Mouse (Mus musculus) heart, embryonic 10.5 days (tissue): ENCODE results near the gene Fam222b. TPM values are rescaled to one million over a fixed set of nuclear protein-coding genes. Genes with fewer than 3 reads are reported as not detected.

Source experiments
- DNase-seq: peaks from one replicate; pipeline ENCODE4 v3.0.0-alpha.2; 2017; ENCODE audit warnings: low spot score
- H3K27ac ChIP-seq: fragments of 300-500 bp; sonication (generic); 2 replicates; pipeline ENCODE4 v1.5.1; 2016; ENCODE audit warnings: mild to moderate bottlenecking
- H3K27me3 ChIP-seq: fragments of 300-500 bp; sonication (generic); 2 replicates; pipeline ENCODE4 v1.6.1; 2016; ENCODE audit warnings: mild to moderate bottlenecking; ENCODE audit not compliant: poor library complexity, insufficient read depth, severe bottlenecking
- H3K36me3 ChIP-seq: fragments of 300-500 bp; sonication (generic); 2 replicates; pipeline ENCODE4 v1.6.1; 2016; ENCODE audit warnings: mild to moderate bottlenecking, moderate library complexity
- H3K4me1 ChIP-seq: fragments of 300-500 bp; sonication (generic); 2 replicates; pipeline ENCODE4 v1.6.1; 2016; ENCODE audit warnings: mild to moderate bottlenecking
- H3K4me3 ChIP-seq: fragments of 300-500 bp; sonication (generic); 2 replicates; pipeline ENCODE4 v1.5.1; 2016; ENCODE audit warnings: mild to moderate bottlenecking, moderate library complexity
- H3K9me3 ChIP-seq: fragments of 300-500 bp; sonication (generic); 2 replicates; pipeline ENCODE4 v1.6.1; 2016; ENCODE audit warnings: mild to moderate bottlenecking, moderate library complexity
- WGBS: fragments of 180-500 bp; shearing (Covaris S2); methylation state at CpG from one replicate; pipeline ENCODE4 v1.1.7; 2016; 5-methylcytosine and 5-hydroxymethylcytosine counted together
- microRNA counts: library from miRNA; unstranded; fragments of <30 nt; microRNA quantifications from one replicate; lab custom pipeline; 2017
- microRNA-seq: library from miRNA; unstranded; fragments of <30 nt; microRNA quantifications from one replicate; pipeline ENCODE4, GENCODE M21; 2017
- polyA plus RNA-seq: library from polyadenylated mRNA; unstranded; fragments of >200 nt; fragmentation: Nextera tagmentation; extraction: Ambion mirVana; gene quantifications from 2 replicates; pipeline ENCODE4 v1.2.1, GENCODE M21; 2016

The Fam222b gene
- polyA plus RNA-seq, 1 experiment from 2014 or later: 24.0 TPM

GRCm38 (mm10) chr11:78204287-78204686 is 109.8 kb downstream of the Fam222b start:
- H3K4me3 ChIP-seq: no peak overlapping the region
- 85% methylated on average over 6 of the region's 6 CpGs for WGBS
- no peaks in the 10 kb centered on the region; the same call in 1 of the 2 replicates for H3K4me1 ChIP-seq
- H3K9me3 ChIP-seq: no peaks in the 10 kb centered on the region
- H3K36me3 ChIP-seq: peaks cover 66% of the 10 kb centered on the region
- no peaks in the 10 kb centered on the region for H3K27me3 ChIP-seq
- no peak for DNase-seq
- H3K27ac ChIP-seq: no peak overlapping the region

- Histone ChIP-seq H3K9me3 (no peaks in the 10 kb centered on the region), H3K36me3 (peaks cover 79% of the 10 kb centered on the region), H3K4me1 (no peaks in the 10 kb centered on the region; the same call in 1 of the 2 replicates), H3K4me3 (no peak overlapping the region), H3K27ac (no peak overlapping the region), H3K27me3 (no peaks in the 10 kb centered on the region)
- no peak for DNase-seq
- 85% methylated on average over 13 of the region's 13 CpGs for WGBS
Measured at GRCm38 (mm10) chr11:78205361-78206206, 111.1 kb downstream of the Fam222b start.

MicroRNA genes within 50 kb of the gene (microRNA counts, 519-probe panel; counts per million panel counts)
- microRNA mmu-miR-144 (lab: Ali Mortazavi, UCI) (5,097 counts per million, percentile 41 among the panel's probes with 10 or more counts), microRNA mmu-miR-451 (lab: Ali Mortazavi, UCI) (3,408 counts per million, percentile 16 among the panel's probes with 10 or more counts)

Small RNA genes lying within 50 kb of the gene (microRNA-seq; reads per million reads assigned to microRNA genes)
- gene Mir144 (125 reads per million, percentile 54 among the genes with 10 or more reads in this experiment), gene Mir451a (not detected), gene Mir451b (not detected), gene Mir7653 (1.0 reads per million)

Other genes with a start within 250 kb of the Fam222b start
- gene Pipox, start 200.6 kb upstream of the Fam222b start, polyA plus RNA-seq: 2.0 and 3.0 TPM in 2 replicates
- gene Sez6, start 163.9 kb upstream of the Fam222b start, polyA plus RNA-seq: 0.05 and 0.30 TPM in 2 replicates
- 13.2 and 20.0 TPM in 2 replicates for gene Phf12, start 111.9 kb upstream of the Fam222b start, polyA plus RNA-seq
- gene Dhrs13, start 62.4 kb upstream of the Fam222b start, polyA plus RNA-seq: 14.6 and 16.5 TPM in 2 replicates
- gene Flot2, start 56.7 kb upstream of the Fam222b start, polyA plus RNA-seq: 72.0 and 81.4 TPM in 2 replicates
- 30.7 and 35.6 TPM in 2 replicates for gene Eral1, start 14.3 kb upstream of the Fam222b start, polyA plus RNA-seq
- 57.9 and 88.7 TPM in 2 replicates for gene Traf4, start 70.9 kb downstream of the Fam222b start, polyA plus RNA-seq
- gene Nek8, start 82.0 kb downstream of the Fam222b start, polyA plus RNA-seq: 15.3 and 16.5 TPM in 2 replicates
- gene Tlcd1, start 82.1 kb downstream of the Fam222b start, polyA plus RNA-seq: 16.9 and 18.7 TPM in 2 replicates
- 863 and 999 TPM in 2 replicates for gene Rpl23a, start 88.9 kb downstream of the Fam222b start, polyA plus RNA-seq
- 63.2 and 88.1 TPM in 2 replicates for gene Rab34, start 93.8 kb downstream of the Fam222b start, polyA plus RNA-seq
- 2.9 and 3.3 TPM in 2 replicates for gene Proca1, start 98.7 kb downstream of the Fam222b start, polyA plus RNA-seq
- gene Sdf2, start 151.1 kb downstream of the Fam222b start, polyA plus RNA-seq: 44.0 and 49.0 TPM in 2 replicates
- 28.3 and 29.1 TPM in 2 replicates for gene Supt6, start 151.3 kb downstream of the Fam222b start, polyA plus RNA-seq
- gene 2610507B11Rik, start 167.1 kb downstream of the Fam222b start, polyA plus RNA-seq: 69.3 and 76.7 TPM in 2 replicates
- gene BC030499, start 196.2 kb downstream of the Fam222b start, polyA plus RNA-seq: 0.23 and 0.69 TPM in 2 replicates
- gene Spag5, start 206.9 kb downstream of the Fam222b start, polyA plus RNA-seq: 39.1 and 39.3 TPM in 2 replicates
- gene Aldoc, start 228.3 kb downstream of the Fam222b start, polyA plus RNA-seq: 11.2 and 17.2 TPM in 2 replicates
- gene Pigs, start 233.8 kb downstream of the Fam222b start, polyA plus RNA-seq: 72.0 and 78.3 TPM in 2 replicates
- 40.7 and 66.1 TPM in 2 replicates for gene Unc119, start 248.8 kb downstream of the Fam222b start, polyA plus RNA-seq